Mouse (Mus musculus) mouse embryonic stem cell (cell line): Measurements from ENCODE around the gene 2810004N23Rik.
"Not testable (repeated sequence)": the region's sequence is repeated elsewhere in the genome, so short reads cannot be mapped to it uniquely, and the experiment has no call there.

Source experiments
- in situ Hi-C, 2 experiments: fragments of 300-500 bp; cut with MboI; formaldehyde crosslinking; loops; 1 replicate in 1 of 2; 3 replicates in 1 of 2; pipeline ENCODE4 v1.14.3; 2019 to 2020; ENCODE audit warnings: low sequenced_read_pairs in 2 of 2, low pct_unique_long_range_greater_than_20kb in 1 of 2, mixed read lengths in 1 of 2; ENCODE audit not compliant: unreplicated experiment in 1 of 2

Gene 2810004N23Rik

DNA sequence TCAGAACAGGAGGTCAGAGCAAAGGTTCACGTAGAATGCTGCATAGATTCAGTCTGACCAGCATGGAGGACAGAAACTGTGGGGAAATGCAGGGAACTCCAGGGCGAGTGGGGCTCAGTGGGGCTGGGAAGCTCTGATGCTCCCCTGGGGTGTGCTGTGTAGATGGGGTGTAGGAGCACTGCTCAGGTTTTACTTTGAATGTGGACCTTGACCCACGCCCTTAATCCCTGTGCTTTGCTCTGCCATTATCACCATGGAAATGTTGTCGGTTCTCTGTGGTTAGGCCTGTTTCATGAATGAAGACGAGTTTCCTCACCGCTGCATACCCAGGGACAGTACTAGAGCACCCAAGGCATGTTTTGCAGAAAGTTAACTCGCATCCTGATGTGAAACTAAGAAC lies 8.6 kb upstream of the 2810004N23Rik start:
- in situ Hi-C loops = no loop called here

DNA sequence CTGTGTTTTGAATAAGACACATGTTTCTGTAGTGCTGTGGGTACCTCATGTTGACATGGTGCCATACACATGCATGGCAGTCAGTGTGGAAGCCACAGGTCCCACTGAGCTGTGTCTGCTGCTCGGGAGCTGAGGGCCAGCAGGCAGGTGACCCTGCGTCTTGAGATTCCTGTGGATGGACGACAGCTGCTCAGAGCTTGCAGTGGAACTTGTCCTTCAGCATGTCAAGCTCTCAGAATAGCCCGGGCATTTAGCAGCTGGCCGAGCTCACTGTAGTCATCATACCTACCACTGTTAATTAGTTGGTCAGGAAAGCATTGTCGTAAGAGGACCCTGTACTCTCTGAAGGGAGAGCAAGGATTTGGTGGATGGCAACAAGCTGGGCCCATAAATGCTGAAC lies 6.8 kb upstream of the 2810004N23Rik start:
- in situ Hi-C loops = no loop called here

DNA sequence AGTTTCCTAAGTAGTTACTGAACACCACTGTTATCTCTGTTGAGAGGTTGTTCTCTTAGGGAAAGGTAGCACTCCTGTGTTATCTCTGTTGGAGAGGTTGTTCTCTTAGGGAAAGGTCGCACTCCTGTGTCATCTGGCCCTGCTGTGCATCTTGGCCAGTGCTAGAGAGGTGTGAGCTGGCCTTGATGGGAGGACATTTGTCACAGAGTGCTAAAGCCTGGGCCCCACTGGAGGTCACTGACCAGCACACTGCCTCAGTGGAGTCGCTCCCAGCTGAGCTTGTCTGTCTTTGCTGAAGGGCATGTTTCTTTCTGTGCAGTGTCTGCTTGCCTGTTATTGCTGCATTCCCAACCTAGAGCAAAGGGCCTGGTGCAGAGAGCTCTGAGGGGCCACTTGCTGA lies 4.2 kb upstream of the 2810004N23Rik start:
- in situ Hi-C loops = no loop called here

DNA sequence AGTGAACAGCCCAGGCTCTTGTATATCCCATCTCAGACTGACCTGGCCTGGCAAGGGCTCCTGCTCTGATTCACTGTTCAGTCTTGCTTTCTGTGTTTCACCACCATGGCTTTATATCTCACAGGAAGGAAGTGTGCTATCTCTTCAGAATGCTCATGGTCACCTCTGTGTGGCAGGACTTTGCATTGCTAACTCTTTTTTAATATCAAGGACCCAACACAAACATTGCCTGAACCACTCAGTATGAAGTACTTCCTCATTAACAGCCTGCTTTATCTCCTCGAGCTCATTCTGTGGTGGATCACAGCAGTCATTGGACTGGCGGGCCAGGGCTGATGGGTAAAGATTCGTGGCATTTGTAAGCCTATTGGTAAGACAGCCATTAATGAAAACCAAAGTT lies 3.7 kb upstream of the 2810004N23Rik start:
- in situ Hi-C loops = no loop called here

DNA sequence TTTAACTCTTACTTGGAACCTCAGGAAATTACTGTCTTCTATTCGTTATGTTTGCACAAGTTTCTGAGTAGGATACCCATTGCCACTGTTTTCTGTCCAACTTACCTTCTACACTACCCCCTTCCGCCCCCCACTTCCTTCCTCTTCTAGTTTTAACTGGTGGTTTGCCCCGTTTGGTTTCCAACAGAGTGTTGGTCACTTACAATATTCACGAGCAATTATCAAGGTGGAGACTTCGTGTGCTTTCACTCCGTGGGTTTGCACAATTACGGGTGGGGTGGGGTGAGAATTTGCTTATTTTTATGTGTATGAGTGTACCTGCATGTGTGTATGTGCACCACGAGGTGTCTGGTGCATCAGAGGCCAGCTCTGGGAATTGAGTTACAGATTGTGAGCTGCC lies 809 bp upstream of the 2810004N23Rik start:
- in situ Hi-C loops = no loop called here

DNA sequence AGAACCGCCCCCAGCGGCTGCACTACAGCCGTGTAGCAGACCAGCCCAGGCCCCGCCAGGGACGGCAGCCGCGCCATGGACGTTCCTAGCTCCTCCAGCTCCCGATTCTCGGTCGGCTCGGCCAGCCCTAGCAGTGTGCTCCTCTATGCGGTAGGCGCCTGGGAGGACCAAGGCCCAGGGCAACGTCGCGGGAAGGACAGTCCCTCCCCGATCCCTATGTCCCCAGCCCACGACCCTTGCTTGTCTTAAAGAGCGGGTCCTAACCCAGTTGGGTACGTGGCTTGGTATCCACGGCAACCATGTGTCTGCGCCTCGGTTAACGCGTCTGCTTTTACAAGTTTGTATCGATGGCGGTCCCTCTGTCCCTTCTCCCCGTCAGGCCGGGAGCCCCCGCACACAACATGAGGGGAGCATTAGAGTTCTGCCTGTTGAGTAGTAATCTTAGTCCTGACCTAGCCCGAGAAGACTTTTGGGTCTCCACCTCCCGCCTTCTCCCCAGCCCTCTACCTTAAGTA lies 300 bp upstream of the 2810004N23Rik start:
- in situ Hi-C loops = no loop called here

DNA sequence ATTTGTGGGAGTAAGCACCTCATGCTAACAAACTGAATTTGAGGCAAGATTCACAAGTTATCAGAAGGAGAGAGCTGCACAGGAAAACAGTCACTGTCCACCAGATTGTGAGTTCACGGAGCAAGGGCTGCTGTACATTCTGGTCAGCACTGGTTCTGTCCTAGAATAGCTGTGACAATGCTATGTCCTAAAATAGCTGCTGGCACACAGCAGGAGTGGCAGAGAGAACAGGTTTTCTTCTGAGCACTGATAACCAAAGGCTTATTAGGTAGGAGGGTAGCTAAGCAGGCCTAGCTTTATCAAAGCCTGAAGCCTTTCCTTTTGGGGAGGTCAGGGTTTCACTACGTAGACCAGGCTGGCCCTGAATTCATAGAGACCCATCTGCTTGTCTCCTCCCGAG lies 2.7 kb downstream of the 2810004N23Rik start:
- in situ Hi-C loops = no loop called here

DNA sequence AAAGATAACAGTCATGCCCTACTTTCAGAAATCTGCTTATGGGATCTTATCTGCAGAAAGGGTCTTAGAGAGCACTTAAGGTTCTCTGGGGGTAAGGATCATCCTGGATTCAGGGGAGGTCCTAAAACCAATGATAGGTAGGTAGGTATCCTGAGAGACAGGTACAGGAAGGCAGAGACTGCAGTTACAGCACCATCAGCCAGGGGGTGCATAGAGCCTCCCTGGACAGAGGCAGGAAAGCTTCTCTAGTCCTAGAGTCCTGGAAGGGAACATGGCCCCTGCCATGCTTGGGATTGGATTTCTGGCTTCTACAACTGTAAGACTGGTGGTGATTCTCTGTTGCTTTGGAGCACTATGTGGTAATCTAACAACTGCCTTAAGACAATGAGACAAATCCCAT lies 3.5 kb downstream of the 2810004N23Rik start:
- in situ Hi-C loops = no loop called here

DNA sequence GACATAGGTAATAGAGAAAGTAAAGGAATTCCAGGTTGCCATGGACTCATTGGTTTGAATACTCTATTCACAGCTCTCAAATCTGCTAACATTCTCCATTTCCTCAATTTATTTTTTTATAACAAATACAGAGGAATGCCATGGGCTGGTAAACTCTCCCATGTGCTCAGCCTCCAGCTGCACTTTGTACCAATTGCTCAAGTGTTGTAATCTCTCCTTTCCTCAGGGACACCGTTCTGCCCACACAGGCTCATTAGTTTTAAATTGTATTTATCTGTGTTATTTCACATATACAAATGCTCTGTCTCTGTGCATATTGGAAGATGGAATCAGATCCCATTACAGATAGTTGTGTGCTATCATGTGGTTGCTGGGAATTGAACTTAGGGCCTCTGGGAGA lies 9.4 kb downstream of the 2810004N23Rik start:
- in situ Hi-C loops = no loop called here

DNA sequence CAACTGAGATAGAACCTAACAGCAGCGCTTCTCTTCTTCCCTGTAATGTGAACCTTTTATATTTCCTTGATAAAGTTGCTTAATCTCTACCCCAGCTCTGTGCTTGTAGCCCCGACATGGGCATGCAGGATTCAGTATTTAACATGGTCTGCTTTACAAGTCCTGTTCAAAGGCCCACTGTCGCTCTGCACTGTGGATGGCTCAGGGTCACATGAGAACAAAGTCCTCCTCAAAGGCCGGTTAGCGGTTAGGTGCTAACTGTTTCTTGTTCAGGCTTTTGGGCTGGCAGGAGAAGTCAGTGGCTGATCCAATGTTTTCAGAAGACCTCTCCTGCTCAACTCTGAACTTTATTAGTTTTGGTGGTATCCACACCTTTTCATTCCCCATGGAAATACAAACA lies 17.3 kb downstream of the 2810004N23Rik start:
- in situ Hi-C loops = no loop called here

DNA sequence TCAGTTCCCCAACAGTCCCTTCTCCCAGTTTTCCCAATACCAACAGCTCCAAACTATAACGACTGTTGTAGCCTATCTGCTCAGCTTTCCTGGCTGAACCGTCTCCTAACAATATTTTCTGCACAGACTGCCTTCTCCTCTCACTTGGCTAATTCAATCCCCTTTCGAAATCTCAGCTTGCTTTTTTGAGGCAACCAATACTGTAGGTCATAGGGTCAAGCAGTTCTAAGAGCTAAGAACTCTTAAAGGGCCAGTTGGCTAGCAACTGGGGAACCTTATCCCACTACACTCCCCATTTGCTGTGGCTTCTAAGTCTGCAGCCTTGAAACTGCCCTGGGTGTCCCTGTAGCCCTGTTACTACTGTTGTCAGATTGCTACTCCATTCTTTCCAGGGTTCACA lies 17.8 kb downstream of the 2810004N23Rik start:
- in situ Hi-C loops = no loop called here

DNA sequence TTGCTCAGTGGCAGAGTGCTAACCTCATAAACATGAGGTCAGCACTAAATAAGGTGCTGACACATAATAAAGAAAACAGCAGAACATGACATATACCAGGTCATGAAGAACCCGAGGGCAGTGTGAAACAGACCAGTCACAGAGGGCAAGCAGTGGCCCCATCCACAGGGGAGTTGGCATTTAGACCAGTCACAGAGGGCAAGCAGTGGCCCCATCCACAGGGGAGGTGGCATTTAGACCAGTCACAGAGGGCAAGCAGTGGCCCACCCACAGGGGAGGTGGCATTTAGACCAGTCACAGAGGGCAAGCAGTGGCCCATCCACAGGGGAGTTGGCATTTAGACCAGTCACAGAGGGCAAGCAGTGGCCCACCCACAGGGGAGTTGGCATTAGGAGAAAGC lies 20.0 kb downstream of the 2810004N23Rik start:
- in situ Hi-C loops = not testable (repeated sequence)

DNA sequence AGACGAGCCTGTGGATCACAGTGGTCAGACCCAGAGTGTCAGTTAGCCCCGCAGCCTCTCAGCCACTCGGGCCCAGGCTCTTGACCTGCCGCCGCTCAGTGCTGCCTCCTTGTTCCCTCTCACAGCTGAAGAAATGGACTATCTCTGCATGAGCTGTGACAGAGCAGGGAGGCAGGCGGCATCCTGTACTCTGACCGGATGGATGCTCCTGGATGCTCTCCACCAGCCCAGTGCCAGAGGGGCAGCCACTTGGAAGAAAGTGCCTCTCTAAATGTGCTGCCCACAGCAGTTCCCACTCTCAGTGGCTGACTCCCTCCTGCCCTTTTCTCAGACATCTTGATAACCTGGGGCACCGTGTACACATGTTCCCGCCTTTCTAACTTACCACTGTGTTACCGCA lies 21.1 kb downstream of the 2810004N23Rik start:
- in situ Hi-C loops = no loop called here

DNA sequence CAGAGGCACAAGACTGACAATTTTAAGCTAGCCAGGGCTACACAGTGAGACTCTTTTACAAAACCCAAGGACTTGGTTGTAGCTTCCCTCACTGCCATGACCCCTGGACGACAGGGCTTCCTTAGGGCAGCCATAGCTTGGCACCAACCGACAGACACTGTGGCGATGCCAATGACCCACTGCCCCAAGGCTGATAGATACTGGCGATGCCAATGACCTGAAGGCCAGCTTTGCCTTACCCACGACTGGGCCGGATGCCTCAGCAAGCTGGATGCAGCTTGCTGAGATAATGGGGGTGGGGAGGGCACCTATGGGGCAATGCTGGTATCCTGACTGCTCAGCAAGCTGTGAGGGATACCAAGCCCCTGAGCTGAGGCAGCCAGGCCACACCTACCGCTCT lies 22.0 kb downstream of the 2810004N23Rik start:
- in situ Hi-C loops = no loop called here

DNA sequence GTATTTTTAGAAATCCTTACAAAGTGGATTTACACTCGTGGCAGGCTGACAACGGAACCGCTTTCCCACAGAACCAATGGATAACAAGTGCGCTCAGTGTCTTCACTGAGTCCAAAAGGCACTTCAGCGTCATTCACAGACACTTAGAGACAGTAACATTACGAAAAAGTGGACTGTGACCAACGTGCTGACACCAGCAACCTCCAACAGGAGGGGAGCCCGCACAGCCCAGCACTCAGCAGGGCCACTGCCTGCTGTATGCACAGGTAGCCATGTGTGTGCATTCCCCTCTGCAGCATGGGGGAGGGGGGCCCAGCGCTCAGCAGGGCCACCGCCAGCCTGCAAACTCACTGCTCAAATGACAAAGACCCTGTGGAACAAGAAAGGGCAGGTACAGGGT lies 23.5 kb downstream of the 2810004N23Rik start:
- in situ Hi-C loops = no loop called here

DNA sequence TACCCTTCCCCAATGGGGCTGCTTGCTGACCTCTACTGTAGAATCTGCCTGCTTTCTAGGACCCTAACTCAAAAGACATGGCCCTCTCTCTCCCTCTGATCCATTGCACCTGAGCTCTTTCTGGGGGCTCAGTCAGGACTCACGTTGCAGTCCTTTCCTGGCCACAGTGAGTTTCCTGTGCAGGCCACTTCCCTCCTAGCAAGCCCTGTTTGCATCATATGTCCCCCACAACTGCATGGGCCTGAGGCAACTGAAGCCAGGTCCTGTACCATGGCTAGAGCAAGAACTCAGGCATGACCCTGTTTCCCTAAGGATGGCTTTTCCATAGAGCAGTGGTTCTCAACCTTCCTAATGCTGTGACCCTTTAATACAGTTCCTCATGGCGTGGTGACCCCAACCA lies 25.0 kb downstream of the 2810004N23Rik start:
- in situ Hi-C loops = no loop called here

DNA sequence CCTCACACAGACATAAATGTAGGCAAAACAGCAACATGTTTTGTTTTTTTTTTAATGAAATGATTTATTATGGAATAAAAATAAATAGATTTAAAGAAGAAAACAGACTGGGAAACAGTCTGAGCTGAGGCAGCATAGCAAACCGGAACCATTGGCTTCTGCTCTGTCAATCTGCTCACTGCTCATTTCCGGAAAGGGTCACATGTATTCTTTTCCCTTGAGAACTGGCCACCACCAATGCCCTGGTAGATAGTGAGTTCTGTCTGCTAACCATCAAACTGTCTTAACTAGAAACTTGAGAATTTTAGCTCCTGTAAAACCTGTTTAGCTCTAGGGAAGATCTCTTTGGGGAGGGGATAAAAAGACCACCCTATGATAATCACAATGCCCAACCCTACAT lies 26.0 kb downstream of the 2810004N23Rik start:
- in situ Hi-C loops = no loop called here

DNA sequence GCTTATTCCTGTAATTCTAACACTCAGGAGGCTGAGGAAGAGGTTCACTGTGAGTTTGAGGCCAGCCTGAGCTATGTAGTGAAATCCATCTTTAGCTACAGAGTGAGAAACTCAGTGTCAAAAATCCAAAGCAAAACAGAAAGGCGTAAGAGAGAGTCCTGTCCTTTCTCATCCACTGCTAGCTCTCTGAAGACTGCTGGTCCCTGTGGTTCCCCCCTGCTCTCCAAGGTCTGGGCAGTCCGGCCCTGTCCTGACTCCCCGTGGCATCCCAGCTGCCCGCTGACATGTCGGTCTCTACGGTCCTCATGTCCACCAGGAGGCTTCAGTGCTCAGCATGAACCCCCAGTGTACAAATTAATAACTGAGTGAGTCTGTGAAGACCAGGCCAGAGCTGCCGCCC lies 26.6 kb downstream of the 2810004N23Rik start:
- in situ Hi-C loops = no loop called here

DNA sequence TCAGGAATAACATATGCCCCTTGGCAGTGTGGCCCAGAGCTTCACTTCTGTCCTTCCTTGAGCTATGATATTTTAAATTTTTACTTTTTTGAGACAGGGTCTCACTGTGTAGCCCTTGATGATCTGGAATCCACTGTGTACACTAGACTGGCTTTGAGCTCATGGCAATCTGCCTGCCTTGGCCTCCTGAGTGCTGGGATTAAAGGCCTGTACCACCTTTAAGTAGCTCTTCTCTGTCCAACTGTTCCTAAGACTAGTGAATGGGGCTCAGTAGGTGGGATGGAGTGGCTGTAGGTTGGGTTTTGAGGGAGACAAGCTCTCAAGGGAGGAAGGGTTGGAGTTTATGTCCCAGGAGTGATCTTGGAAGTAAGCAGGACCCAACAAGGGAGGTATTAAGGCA lies 27.1 kb downstream of the 2810004N23Rik start:
- in situ Hi-C loops = no loop called here

DNA sequence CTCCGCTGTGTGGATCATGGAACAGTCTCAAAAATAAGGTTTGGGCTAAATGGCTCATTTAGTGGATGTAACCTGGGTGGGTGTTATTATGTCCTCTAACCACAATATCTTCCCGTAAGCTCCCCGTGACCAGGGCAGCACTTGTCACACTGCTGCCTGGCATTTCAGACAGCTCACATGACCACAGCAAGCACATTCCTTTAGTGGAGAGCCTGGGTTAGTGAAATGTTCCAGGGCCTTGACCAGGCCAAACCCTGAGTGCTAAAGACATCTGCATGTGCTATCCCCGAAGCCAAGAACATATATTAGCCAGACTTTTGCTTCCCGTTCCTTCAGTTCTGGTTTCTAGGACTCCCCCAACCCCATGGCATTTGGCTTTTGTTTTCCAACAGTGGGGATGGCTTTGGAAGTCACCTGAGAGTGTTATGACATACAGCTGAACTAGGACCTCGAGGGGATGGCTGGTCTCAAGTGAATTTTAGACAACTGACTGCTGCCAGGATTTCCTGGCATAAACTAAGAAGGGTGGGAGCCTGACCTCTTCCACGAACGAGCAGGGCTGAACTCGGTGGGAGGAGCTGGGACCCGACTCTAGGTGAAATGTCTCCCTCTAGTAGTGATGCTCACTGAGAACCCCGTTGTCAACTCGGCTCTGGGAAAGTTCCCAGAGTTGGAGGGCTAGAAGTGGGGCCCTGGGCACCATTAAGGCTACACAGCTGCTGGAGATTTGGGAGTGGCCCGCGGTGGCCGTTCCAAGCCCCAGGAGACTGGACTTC lies 29.3 kb downstream of the 2810004N23Rik start:
- in situ Hi-C loops = no loop called here

DNA sequence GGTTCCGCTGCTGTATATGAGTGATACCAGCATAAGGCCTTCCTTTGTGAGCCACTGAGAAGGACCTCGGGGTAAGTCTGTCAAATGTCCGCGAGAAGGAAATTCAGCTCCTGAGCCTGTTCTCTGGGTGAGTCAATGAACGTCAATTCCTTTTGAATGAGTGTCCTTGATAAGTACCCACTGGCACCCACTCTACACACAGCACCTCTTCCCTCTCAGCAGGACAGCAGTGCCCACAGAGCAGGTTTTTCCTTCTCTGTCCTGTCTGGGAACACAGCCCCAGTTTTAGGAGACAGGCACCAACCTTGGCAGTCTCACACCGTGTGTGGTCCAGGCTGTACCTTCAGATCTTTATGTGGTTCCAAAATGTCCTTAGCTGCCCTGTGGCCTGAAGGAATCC lies 31.0 kb downstream of the 2810004N23Rik start:
- in situ Hi-C loops = no loop called here
